Mouse (Mus musculus): ENCODE measurements around the gene Cyp2j6.

GRCm38 (mm10) chr4:96522256-96522655, 31.2 kb downstream of the Cyp2j6 start:
- TF ChIP-seq TBP (IDR thresholded peaks at IDR 0.05; ENCODE audit: low read depth, low read length) (no peak), POLR2A (IDR thresholded peaks at IDR 0.05; ENCODE audit: control insufficient read depth in 1 of 2, insufficient read depth in 1 of 2, low read depth in 1 of 2, low read length in 2 of 2, poor library complexity in 1 of 2) (no peak), CTCF (IDR thresholded peaks at IDR 0.05 in 2 of 3, conservative IDR thresholded peaks at IDR 0.05 in 1 of 3; ENCODE audit: control insufficient read depth in 1 of 3, insufficient read depth in 1 of 3, low read depth in 2 of 3, low read length in 3 of 3, poor library complexity in 1 of 3, severe bottlenecking in 1 of 3) (no peak)

Measured in MEL (cell line).